Mouse (Mus musculus) midbrain, embryonic 12.5 days (tissue): Measurements from ENCODE around the gene Rcc1. TPM values are rescaled to one million over a fixed set of nuclear protein-coding genes. Genes with fewer than 3 reads are reported as not detected.

Source experiments
- ATAC-seq: fragments of 200-750 bp; cut with Nextera tagmentation; 2 replicates; pipeline ENCODE4 v1.8.0; 2017; ENCODE audit warnings: low read depth, moderate TSS enrichment, moderate library complexity; ENCODE audit not compliant: low FRiP score
- H3K27ac ChIP-seq: fragments of 300-500 bp; sonication (generic); replicated peaks from 2 replicates; pipeline ENCODE4 v1.5.1; 2016; ENCODE audit warnings: mild to moderate bottlenecking
- H3K27me3 ChIP-seq: fragments of 300-500 bp; sonication (generic); 2 replicates; pipeline ENCODE4 v1.6.1; 2016; ENCODE audit warnings: mild to moderate bottlenecking
- H3K36me3 ChIP-seq: fragments of 300-500 bp; sonication (generic); 2 replicates; pipeline ENCODE4 v1.6.1; 2016
- H3K4me1 ChIP-seq: fragments of 300-500 bp; sonication (generic); 2 replicates; pipeline ENCODE4 v1.6.1; 2016
- H3K4me2 ChIP-seq: fragments of 300-500 bp; sonication (generic); replicated peaks from 2 replicates; pipeline ENCODE4 v1.6.1; 2016; ENCODE audit warnings: mild to moderate bottlenecking, moderate library complexity
- H3K4me3 ChIP-seq: fragments of 300-500 bp; sonication (generic); 2 replicates; pipeline ENCODE4 v1.5.1; 2016; ENCODE audit warnings: mild to moderate bottlenecking
- H3K9ac ChIP-seq: fragments of 300-500 bp; sonication (generic); replicated peaks from 2 replicates; pipeline ENCODE4 v1.6.1; 2016; ENCODE audit warnings: mild to moderate bottlenecking, moderate library complexity
- H3K9me3 ChIP-seq: fragments of 300-500 bp; sonication (generic); 2 replicates; pipeline ENCODE4 v1.6.1; 2016; ENCODE audit warnings: mild to moderate bottlenecking
- WGBS: fragments of 180-500 bp; shearing (Covaris S2); methylation state at CpG from one replicate; pipeline ENCODE4 v1.1.7; 2016; 5-methylcytosine and 5-hydroxymethylcytosine counted together
- polyA plus RNA-seq: library from polyadenylated mRNA; unstranded; fragments of >200 nt; fragmentation: Nextera tagmentation; extraction: Ambion mirVana; gene quantifications from 2 replicates; pipeline ENCODE4 v1.2.1, GENCODE M21; 2016

Gene Rcc1
- polyA plus RNA-seq, 1 experiment from 2014 or later, result 92.9 TPM

- Histone ChIP-seq H3K9ac (no peak overlapping the region), H3K27me3 (no peaks in the 10 kb centered on the region), H3K4me1 (peaks cover 9% of the 10 kb centered on the region), H3K36me3 (peaks cover 55% of the 10 kb centered on the region), H3K4me3 (no peak overlapping the region), H3K9me3 (no peaks in the 10 kb centered on the region), H3K4me2 (no peak overlapping the region), H3K27ac (no peak overlapping the region)
- 89% methylated on average over 6 of the region's 6 CpGs for WGBS
- no peak for ATAC-seq
Observed at GRCm38 (mm10) chr4:132332880-132333279, 20.5 kb downstream of the Rcc1 start.

GRCm38 (mm10) chr4:132331960-132332359 is 21.4 kb downstream of the Rcc1 start:
- ATAC-seq, result no peak
- Histone ChIP-seq H3K36me3 (peaks cover 46% of the 10 kb centered on the region), H3K4me1 (peaks cover 9% of the 10 kb centered on the region), H3K27ac (no peak overlapping the region), H3K9ac (no peak overlapping the region), H3K9me3 (no peaks in the 10 kb centered on the region), H3K4me2 (no peak overlapping the region), H3K4me3 (no peak overlapping the region), H3K27me3 (no peaks in the 10 kb centered on the region)
- WGBS, result 86% methylated on average over 3 of the region's 3 CpGs

- peak overlapping the region; percentile 85 for H3K27ac ChIP-seq
- peak overlapping the region; percentile 90 for H3K9ac ChIP-seq
- peaks cover 43% of the 10 kb centered on the region for H3K36me3 ChIP-seq
- H3K4me3 ChIP-seq, result peak overlapping the region; percentile 82
- peaks cover 9% of the 10 kb centered on the region for H3K4me1 ChIP-seq
- H3K4me2 ChIP-seq, result peak overlapping the region; percentile 80
- WGBS, result 8% methylated on average over 10 of the region's 10 CpGs
- no peaks in the 10 kb centered on the region for H3K9me3 ChIP-seq
- ATAC-seq, result no peak
- no peaks in the 10 kb centered on the region for H3K27me3 ChIP-seq
Observed at GRCm38 (mm10) chr4:132329835-132330354, 23.5 kb downstream of the Rcc1 start.

- Histone ChIP-seq H3K9me3 (no peaks in the 10 kb centered on the region), H3K4me1 (peaks cover 9% of the 10 kb centered on the region), H3K9ac (peak within 1 kb of the TSS; percentile 90), H3K27me3 (no peaks in the 10 kb centered on the region), H3K4me2 (peak within 1 kb of the TSS; percentile 80), H3K27ac (peak within 1 kb of the TSS; percentile 85), H3K4me3 (peak within 1 kb of the TSS; percentile 82), H3K36me3 (peaks cover 43% of the 10 kb centered on the region)
- under 1% methylated on average over 52 of the region's 52 CpGs for WGBS
- peak; percentile 98 for ATAC-seq
Observed at GRCm38 (mm10) chr4:132329115-132329834, 24.1 kb downstream of the Rcc1 start, which contains the start of gene Trnau1ap. Gene Trnau1ap, minus strand, starts transcription at chr4:132329538.

GRCm38 (mm10) chr4:132328391-132328982 is 24.9 kb downstream of the Rcc1 start:
- peaks cover 43% of the 10 kb centered on the region for H3K36me3 ChIP-seq
- 45% methylated on average over 14 of the region's 14 CpGs for WGBS
- H3K4me1 ChIP-seq, result peaks cover 9% of the 10 kb centered on the region
- ATAC-seq, result no peak
- H3K4me2 ChIP-seq, result peak overlapping the region; percentile 80
- no peaks in the 10 kb centered on the region for H3K27me3 ChIP-seq
- no peaks in the 10 kb centered on the region for H3K9me3 ChIP-seq
- peak overlapping the region; percentile 90 for H3K9ac ChIP-seq
- peak overlapping the region; percentile 85 for H3K27ac ChIP-seq
- H3K4me3 ChIP-seq, result peak overlapping the region; percentile 82

- no peak overlapping the region for H3K4me2 ChIP-seq
- no peak overlapping the region for H3K4me3 ChIP-seq
- H3K4me1 ChIP-seq, result peaks cover 9% of the 10 kb centered on the region
- no peaks in the 10 kb centered on the region for H3K9me3 ChIP-seq
- peaks cover 42% of the 10 kb centered on the region for H3K36me3 ChIP-seq
- 82% methylated on average over 5 of the region's 5 CpGs for WGBS
- ATAC-seq, result no peak
- no peak overlapping the region for H3K27ac ChIP-seq
- no peak overlapping the region for H3K9ac ChIP-seq
- H3K27me3 ChIP-seq, result no peaks in the 10 kb centered on the region
Observed at GRCm38 (mm10) chr4:132326481-132326880, 26.9 kb downstream of the Rcc1 start.

- Histone ChIP-seq H3K4me1 (no peaks in the 10 kb centered on the region), H3K36me3 (peaks cover 81% of the 10 kb centered on the region), H3K9me3 (no peaks in the 10 kb centered on the region), H3K27ac (no peak overlapping the region), H3K4me2 (no peak overlapping the region), H3K4me3 (no peak overlapping the region), H3K27me3 (no peaks in the 10 kb centered on the region), H3K9ac (no peak overlapping the region)
- WGBS, result 90% methylated on average over 8 of the region's 8 CpGs
- ATAC-seq, result no peak
Observed at GRCm38 (mm10) chr4:132315711-132316110, 37.7 kb downstream of the Rcc1 start.

GRCm38 (mm10) chr4:132312627-132313026 is 40.8 kb downstream of the Rcc1 start:
- H3K4me2 ChIP-seq, result no peak overlapping the region
- H3K27ac ChIP-seq, result no peak overlapping the region
- no peak overlapping the region for H3K9ac ChIP-seq
- no peaks in the 10 kb centered on the region for H3K9me3 ChIP-seq
- peaks cover 14% of the 10 kb centered on the region for H3K4me1 ChIP-seq
- 88% methylated on average over 5 of the region's 5 CpGs for WGBS
- H3K4me3 ChIP-seq, result no peak overlapping the region
- no peaks in the 10 kb centered on the region for H3K27me3 ChIP-seq
- H3K36me3 ChIP-seq, result peaks cover 61% of the 10 kb centered on the region
- ATAC-seq, result no peak

GRCm38 (mm10) chr4:132311801-132312200 is 41.6 kb downstream of the Rcc1 start:
- WGBS, result 54% methylated on average over 3 of the region's 3 CpGs
- H3K27me3 ChIP-seq, result no peaks in the 10 kb centered on the region
- no peaks in the 10 kb centered on the region for H3K9me3 ChIP-seq
- H3K27ac ChIP-seq, result no peak overlapping the region
- H3K4me1 ChIP-seq, result peaks cover 14% of the 10 kb centered on the region
- no peak overlapping the region for H3K9ac ChIP-seq
- no peak for ATAC-seq
- no peak overlapping the region for H3K4me2 ChIP-seq
- peaks cover 52% of the 10 kb centered on the region for H3K36me3 ChIP-seq
- no peak overlapping the region for H3K4me3 ChIP-seq

GRCm38 (mm10) chr4:132311209-132311608 is 42.2 kb downstream of the Rcc1 start:
- Histone ChIP-seq H3K9ac (no peak overlapping the region), H3K4me2 (no peak overlapping the region), H3K4me1 (peaks cover 14% of the 10 kb centered on the region), H3K4me3 (no peak overlapping the region), H3K27me3 (no peaks in the 10 kb centered on the region), H3K9me3 (no peaks in the 10 kb centered on the region), H3K27ac (no peak overlapping the region), H3K36me3 (peaks cover 46% of the 10 kb centered on the region)
- ATAC-seq, result no peak
- 36% methylated on average over 1 of the region's 1 CpGs for WGBS

GRCm38 (mm10) chr4:132309849-132310472 is 43.4 kb downstream of the Rcc1 start:
- Histone ChIP-seq H3K4me1 (peaks cover 14% of the 10 kb centered on the region), H3K9ac (peak overlapping the region; percentile 81), H3K9me3 (no peaks in the 10 kb centered on the region), H3K36me3 (peaks cover 41% of the 10 kb centered on the region), H3K4me3 (peak overlapping the region; percentile 65), H3K27ac (peak overlapping the region; percentile 84), H3K4me2 (peak overlapping the region; percentile 93), H3K27me3 (no peaks in the 10 kb centered on the region)
- WGBS, result 38% methylated on average over 10 of the region's 10 CpGs
- ATAC-seq, result no peak
